Mouse (Mus musculus): ENCODE measurements around the gene Psd. TPM values are rescaled to one million over a fixed set of nuclear protein-coding genes. Genes with fewer than 3 reads are reported as not detected.

The Psd gene
- polyA plus RNA-seq, 1 experiment from 2014 or later = 41.9 TPM

DNA sequence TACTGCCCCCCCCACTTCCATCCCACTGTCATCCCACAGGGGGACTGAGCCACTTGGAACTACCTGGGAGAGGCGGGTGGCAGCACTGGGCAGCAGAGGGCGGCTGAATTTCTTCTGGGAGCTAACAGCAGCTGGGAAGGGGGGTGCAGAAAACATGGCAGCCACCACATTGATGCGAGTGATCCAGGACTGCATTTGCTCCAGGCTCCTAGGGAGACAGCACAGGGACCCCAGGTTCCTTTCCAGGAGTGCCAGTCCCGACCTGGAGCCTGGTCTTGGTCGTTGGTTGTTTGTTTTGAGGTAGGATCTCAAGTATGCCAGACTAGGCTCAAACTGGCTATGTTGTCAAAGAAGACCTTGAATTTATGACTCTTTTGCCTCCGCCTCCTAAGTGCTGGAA, 13.4 kb downstream of the Psd start:
- no peak overlapping the region for H3K4me2 ChIP-seq (replicated peaks; ENCODE audit: low read depth, low read length)
- no peaks in the 10 kb centered on the region for H3K9me3 ChIP-seq (ENCODE audit: control insufficient read depth, low read depth, low read length)
- no peak overlapping the region for H3K9ac ChIP-seq (replicated peaks; ENCODE audit: low read depth, low read length)
- H3K4me3 ChIP-seq (ENCODE audit: low read depth, low read length) = no peak overlapping the region
- H3K27ac ChIP-seq (ENCODE audit: low read length) = no peak overlapping the region
- H3K27me3 ChIP-seq (ENCODE audit: control insufficient read depth, insufficient read depth, low read length) = 0 out of 2 replicates have a peak, but pooled peaks cover 4% of the 10 kb centered on the region
- H3K4me1 ChIP-seq (ENCODE audit: control insufficient read depth, insufficient read depth, low read length) = peaks cover 42% of the 10 kb centered on the region
- 70% methylated on average over 6 of the region's 6 CpGs for WGBS
- H3K36me3 ChIP-seq (ENCODE audit: control insufficient read depth, insufficient read depth, low read length) = peaks cover 24% of the 10 kb centered on the region
- ATAC-seq (ENCODE audit: insufficient number of reproducible peaks, insufficient read depth, low FRiP score, low read depth) = no peak

DNA sequence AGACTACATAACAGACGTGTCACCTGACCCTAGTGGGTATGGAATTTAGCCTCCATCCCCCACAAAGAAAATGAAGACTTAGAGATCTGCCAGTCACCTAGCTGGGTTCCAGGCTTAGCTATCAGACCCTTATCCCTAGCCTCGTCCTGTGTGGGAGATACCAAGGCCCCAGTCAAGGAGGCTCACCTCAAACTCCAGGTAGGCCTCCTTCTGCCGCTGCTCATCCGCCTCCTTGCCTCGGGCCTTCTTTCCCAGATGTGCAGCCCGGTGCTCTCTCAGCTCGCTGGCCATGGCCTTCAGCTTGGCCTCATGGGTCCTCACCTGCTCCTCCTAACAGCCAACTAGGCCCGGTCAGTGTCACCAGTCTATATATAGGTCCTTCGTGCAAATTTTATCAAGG, 13.8 kb downstream of the Psd start:
- H3K27ac ChIP-seq (ENCODE audit: low read length) = no peak overlapping the region
- WGBS = 88% methylated on average over 9 of the region's 9 CpGs
- peaks cover 27% of the 10 kb centered on the region for H3K36me3 ChIP-seq (ENCODE audit: control insufficient read depth, insufficient read depth, low read length)
- no peak for ATAC-seq (ENCODE audit: insufficient number of reproducible peaks, insufficient read depth, low FRiP score, low read depth)
- no peaks in the 10 kb centered on the region for H3K9me3 ChIP-seq (ENCODE audit: control insufficient read depth, low read depth, low read length)
- no peak overlapping the region for H3K4me2 ChIP-seq (replicated peaks; ENCODE audit: low read depth, low read length)
- peaks cover 40% of the 10 kb centered on the region for H3K4me1 ChIP-seq (ENCODE audit: control insufficient read depth, insufficient read depth, low read length)
- no peak overlapping the region for H3K9ac ChIP-seq (replicated peaks; ENCODE audit: low read depth, low read length)
- H3K27me3 ChIP-seq (ENCODE audit: control insufficient read depth, insufficient read depth, low read length) = 0 out of 2 replicates have a peak, but pooled peaks cover under 1% of the 10 kb centered on the region
- no peak overlapping the region for H3K4me3 ChIP-seq (ENCODE audit: low read depth, low read length)

DNA sequence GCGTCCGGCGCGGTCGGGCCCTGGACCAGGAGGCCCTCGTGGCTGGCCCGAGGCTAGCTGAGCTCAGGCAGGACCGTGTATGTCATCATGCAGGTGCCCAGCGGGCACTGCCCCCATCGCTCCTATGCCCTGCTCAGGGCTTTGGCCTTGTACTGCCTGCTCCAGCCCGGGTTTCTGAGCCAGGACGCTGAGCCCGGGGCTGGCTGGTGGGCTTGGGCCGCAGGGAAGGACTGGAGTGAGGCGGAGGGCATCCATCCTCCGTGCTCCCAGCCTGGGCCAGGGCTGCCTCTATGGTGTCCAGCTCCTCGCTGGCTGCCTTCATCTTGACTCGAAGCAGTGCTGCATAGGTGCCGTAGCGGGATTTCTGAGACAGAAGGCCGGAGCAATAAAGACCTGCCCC, 14.4 kb downstream of the Psd start:
- no peak for ATAC-seq (ENCODE audit: insufficient number of reproducible peaks, insufficient read depth, low FRiP score, low read depth)
- Histone ChIP-seq H3K4me3 (ENCODE audit: low read depth, low read length) (no peak overlapping the region), H3K36me3 (ENCODE audit: control insufficient read depth, insufficient read depth, low read length) (peaks cover 31% of the 10 kb centered on the region), H3K27ac (ENCODE audit: low read length) (no peak overlapping the region), H3K27me3 (ENCODE audit: control insufficient read depth, insufficient read depth, low read length) (no peaks in the 10 kb centered on the region), H3K4me2 (replicated peaks; ENCODE audit: low read depth, low read length) (no peak overlapping the region), H3K9ac (replicated peaks; ENCODE audit: low read depth, low read length) (no peak overlapping the region), H3K9me3 (ENCODE audit: control insufficient read depth, low read depth, low read length) (no peaks in the 10 kb centered on the region), H3K4me1 (ENCODE audit: control insufficient read depth, insufficient read depth, low read length) (peaks cover 40% of the 10 kb centered on the region)
- 93% methylated on average over 21 of the region's 21 CpGs for WGBS

DNA sequence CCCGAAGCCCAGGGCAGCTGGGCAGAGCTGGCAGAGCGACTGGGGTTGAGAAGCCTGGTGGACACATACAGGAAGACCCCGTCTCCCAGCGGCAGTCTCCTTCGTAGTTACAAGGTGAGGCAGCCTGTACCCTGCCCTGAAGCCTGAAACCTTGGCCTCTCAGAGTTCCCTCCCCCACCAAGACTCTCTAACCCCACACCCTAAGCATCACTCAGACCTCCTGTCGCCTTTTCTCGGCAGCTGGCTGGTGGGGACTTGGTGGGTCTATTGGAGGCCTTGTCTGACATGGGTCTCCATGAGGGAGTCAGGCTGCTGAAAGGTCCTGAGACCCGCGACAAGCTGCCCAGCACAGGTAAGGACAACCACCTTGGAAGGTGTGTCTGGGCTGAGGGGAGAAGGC, 15.6 kb downstream of the Psd start:
- Histone ChIP-seq H3K4me2 (replicated peaks; ENCODE audit: low read depth, low read length) (no peak overlapping the region), H3K9me3 (ENCODE audit: control insufficient read depth, low read depth, low read length) (no peaks in the 10 kb centered on the region), H3K27ac (ENCODE audit: low read length) (no peak overlapping the region), H3K9ac (replicated peaks; ENCODE audit: low read depth, low read length) (no peak overlapping the region), H3K27me3 (ENCODE audit: control insufficient read depth, insufficient read depth, low read length) (no peaks in the 10 kb centered on the region), H3K36me3 (ENCODE audit: control insufficient read depth, insufficient read depth, low read length) (peaks cover 36% of the 10 kb centered on the region), H3K4me3 (ENCODE audit: low read depth, low read length) (no peak overlapping the region), H3K4me1 (ENCODE audit: control insufficient read depth, insufficient read depth, low read length) (peaks cover 32% of the 10 kb centered on the region)
- no peak for ATAC-seq (ENCODE audit: insufficient number of reproducible peaks, insufficient read depth, low FRiP score, low read depth)
- 81% methylated on average over 9 of the region's 9 CpGs for WGBS

DNA sequence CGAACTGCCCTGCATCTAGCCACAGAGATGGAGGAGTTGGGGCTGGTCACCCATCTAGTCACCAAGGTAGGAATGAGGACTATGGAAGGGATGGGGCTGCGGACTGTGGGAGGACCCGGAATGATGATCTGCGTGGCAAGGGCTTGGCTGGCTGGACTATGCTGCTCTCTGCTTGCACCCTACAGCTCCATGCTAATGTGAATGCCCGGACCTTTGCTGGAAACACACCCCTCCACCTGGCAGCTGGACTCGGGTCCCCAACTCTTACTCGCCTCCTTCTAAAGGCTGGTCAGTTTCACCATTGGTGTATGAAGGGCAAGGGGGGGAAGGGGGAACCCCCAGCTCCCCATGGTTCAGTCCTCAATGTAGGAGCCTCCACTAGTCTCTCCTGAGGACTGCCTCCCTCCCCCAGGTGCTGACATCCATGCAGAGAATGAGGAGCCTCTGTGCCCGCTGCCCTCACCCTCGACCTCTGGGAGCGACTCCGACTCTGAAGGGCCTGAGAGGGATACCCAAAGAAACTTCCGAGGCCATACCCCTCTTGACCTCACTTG, 16.6 kb downstream of the Psd start:
- ATAC-seq (ENCODE audit: insufficient number of reproducible peaks, insufficient read depth, low FRiP score, low read depth) = no peak
- Histone ChIP-seq H3K4me1 (ENCODE audit: control insufficient read depth, insufficient read depth, low read length) (peaks cover 28% of the 10 kb centered on the region), H3K36me3 (ENCODE audit: control insufficient read depth, insufficient read depth, low read length) (peaks cover 36% of the 10 kb centered on the region), H3K4me3 (ENCODE audit: low read depth, low read length) (no peak overlapping the region), H3K27me3 (ENCODE audit: control insufficient read depth, insufficient read depth, low read length) (no peaks in the 10 kb centered on the region), H3K9me3 (ENCODE audit: control insufficient read depth, low read depth, low read length) (no peaks in the 10 kb centered on the region), H3K27ac (ENCODE audit: low read length) (no peak overlapping the region), H3K4me2 (replicated peaks; ENCODE audit: low read depth, low read length) (no peak overlapping the region), H3K9ac (replicated peaks; ENCODE audit: low read depth, low read length) (no peak overlapping the region)
- WGBS = 92% methylated on average over 12 of the region's 12 CpGs

DNA sequence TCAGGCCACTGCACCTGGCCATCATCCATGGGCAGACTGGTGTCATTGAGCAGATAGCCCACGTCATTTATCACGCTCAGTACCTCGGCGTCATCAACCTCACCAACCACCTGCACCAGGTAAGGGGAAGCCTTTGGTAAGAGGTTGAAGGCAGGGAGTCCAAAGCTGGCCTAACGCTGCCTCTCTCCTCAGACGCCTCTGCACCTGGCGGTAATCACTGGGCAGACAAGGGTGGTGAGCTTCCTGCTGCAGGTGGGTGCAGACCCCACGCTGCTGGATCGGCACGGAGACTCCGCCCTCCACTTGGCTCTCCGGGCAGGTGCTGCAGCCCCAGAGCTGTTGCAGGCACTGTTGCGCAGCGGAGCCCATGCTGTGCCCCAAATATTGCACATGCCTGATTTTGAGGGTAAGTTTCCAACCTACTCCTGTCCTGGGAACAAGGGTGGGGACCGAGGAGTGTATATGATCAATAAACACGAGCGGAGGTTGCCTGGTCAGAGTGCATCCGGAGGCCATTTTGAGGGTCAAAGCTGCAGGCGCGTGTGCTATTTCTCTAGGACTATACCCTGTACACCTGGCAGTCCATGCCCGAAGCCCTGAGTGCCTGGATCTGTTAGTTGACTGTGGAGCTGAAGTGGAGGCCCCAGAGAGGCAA, 17.2 kb downstream of the Psd start:
- H3K4me2 ChIP-seq (replicated peaks; ENCODE audit: low read depth, low read length) = no peak overlapping the region
- H3K4me3 ChIP-seq (ENCODE audit: low read depth, low read length) = no peak overlapping the region
- H3K9me3 ChIP-seq (ENCODE audit: control insufficient read depth, low read depth, low read length) = no peaks in the 10 kb centered on the region
- H3K27me3 ChIP-seq (ENCODE audit: control insufficient read depth, insufficient read depth, low read length) = no peaks in the 10 kb centered on the region
- H3K27ac ChIP-seq (ENCODE audit: low read length) = no peak overlapping the region
- peaks cover 23% of the 10 kb centered on the region; the same call in 1 of the 2 replicates for H3K4me1 ChIP-seq (ENCODE audit: control insufficient read depth, insufficient read depth, low read length)
- WGBS = 73% methylated on average over 21 of the region's 21 CpGs
- no peak overlapping the region for H3K9ac ChIP-seq (replicated peaks; ENCODE audit: low read depth, low read length)
- peaks cover 36% of the 10 kb centered on the region for H3K36me3 ChIP-seq (ENCODE audit: control insufficient read depth, insufficient read depth, low read length)
- no peak for ATAC-seq (ENCODE audit: insufficient number of reproducible peaks, insufficient read depth, low FRiP score, low read depth)

DNA sequence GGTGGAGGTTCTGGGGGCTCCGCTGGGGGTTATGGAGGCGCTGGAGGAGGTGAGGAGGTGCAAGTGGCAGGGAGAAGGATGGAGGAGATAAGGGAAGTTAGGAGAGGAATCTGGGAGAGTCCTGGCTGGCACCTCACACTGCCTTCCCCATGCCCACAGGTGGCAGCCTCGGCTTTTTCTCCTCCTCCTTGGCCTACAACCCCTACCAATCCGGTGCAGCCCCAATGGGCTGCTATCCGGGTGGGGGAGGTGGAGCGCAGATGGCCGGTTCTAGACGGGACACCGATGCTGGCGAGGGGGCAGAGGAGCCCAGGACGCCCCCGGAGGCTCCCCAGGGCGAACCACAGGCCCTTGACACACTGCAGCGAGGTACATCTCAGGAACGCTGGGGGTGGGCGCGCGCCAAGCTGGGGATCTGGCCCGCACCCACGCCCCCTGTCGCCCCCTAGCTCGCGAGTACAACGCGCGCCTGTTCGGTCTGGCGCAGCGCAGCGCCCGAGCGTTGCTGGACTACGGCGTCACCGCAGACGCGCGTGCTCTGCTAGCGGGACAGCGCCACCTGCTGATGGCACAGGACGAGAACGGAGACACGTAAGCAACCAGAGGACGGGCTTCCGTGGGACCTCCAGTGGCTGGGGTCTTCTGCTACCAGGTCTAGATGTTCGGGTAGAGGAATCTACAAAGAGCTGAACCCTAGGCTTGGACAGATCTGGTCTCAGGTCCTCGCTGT, 18.1 kb downstream of the Psd start:
- 3% methylated on average over 46 of the region's 47 CpGs for WGBS
- no peaks in the 10 kb centered on the region for H3K9me3 ChIP-seq (ENCODE audit: control insufficient read depth, low read depth, low read length)
- no peak overlapping the region for H3K27ac ChIP-seq (ENCODE audit: low read length)
- peaks cover 36% of the 10 kb centered on the region for H3K36me3 ChIP-seq (ENCODE audit: control insufficient read depth, insufficient read depth, low read length)
- H3K27me3 ChIP-seq (ENCODE audit: control insufficient read depth, insufficient read depth, low read length) = no peaks in the 10 kb centered on the region
- H3K4me2 ChIP-seq (replicated peaks; ENCODE audit: low read depth, low read length) = peak overlapping the region; percentile 66
- peak overlapping the region; percentile 31 for H3K4me3 ChIP-seq (ENCODE audit: low read depth, low read length)
- H3K4me1 ChIP-seq (ENCODE audit: control insufficient read depth, insufficient read depth, low read length) = peaks cover 15% of the 10 kb centered on the region; the same call in 1 of the 2 replicates
- 0 out of 2 replicates have a peak, but pooled peaks have one; percentile 5 for ATAC-seq (ENCODE audit: insufficient number of reproducible peaks, insufficient read depth, low FRiP score, low read depth)
- H3K9ac ChIP-seq (replicated peaks; ENCODE audit: low read depth, low read length) = peak overlapping the region; percentile 28; the same call in 1 of the 2 replicates

DNA sequence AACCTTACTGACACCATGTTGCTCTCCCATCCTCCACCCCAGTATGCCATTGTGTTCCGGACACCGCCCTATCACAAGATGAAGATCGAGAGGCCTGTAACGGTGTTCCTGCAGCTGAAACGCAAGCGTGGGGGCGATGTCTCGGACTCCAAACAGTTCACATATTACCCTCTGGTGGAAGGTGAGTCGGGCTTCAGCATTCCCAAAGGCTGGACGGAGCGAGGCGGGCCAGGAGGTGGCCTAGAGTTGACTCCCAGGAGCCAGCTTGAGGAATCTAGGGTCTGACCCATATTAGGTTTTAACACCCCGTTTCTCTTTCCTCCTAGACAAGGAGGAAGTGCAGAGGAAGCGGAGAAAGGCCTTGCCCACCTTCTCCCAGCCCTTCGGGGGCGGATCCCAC, 18.7 kb downstream of the Psd start:
- Histone ChIP-seq H3K9ac (replicated peaks; ENCODE audit: low read depth, low read length) (no peak overlapping the region), H3K27ac (ENCODE audit: low read length) (no peak overlapping the region), H3K9me3 (ENCODE audit: control insufficient read depth, low read depth, low read length) (no peaks in the 10 kb centered on the region), H3K4me1 (ENCODE audit: control insufficient read depth, insufficient read depth, low read length) (peaks cover 18% of the 10 kb centered on the region; the same call in 1 of the 2 replicates), H3K36me3 (ENCODE audit: control insufficient read depth, insufficient read depth, low read length) (peaks cover 36% of the 10 kb centered on the region), H3K4me3 (ENCODE audit: low read depth, low read length) (no peak overlapping the region), H3K4me2 (replicated peaks; ENCODE audit: low read depth, low read length) (peak overlapping the region; percentile 66; the same call in 1 of the 2 replicates), H3K27me3 (ENCODE audit: control insufficient read depth, insufficient read depth, low read length) (no peaks in the 10 kb centered on the region)
- no peak for ATAC-seq (ENCODE audit: insufficient number of reproducible peaks, insufficient read depth, low FRiP score, low read depth)
- 70% methylated on average over 16 of the region's 16 CpGs for WGBS

Data from stomach, embryonic 14.5 days (tissue).